Mouse (Mus musculus) lung, postnatal 4 days (tissue): ENCODE data around the gene Ghitm.

Experiments used
- DNase-seq, 2 experiments: peaks; one replicate each; pipeline ENCODE4 v3.0.0; 2021

Ghitm gene

DNA sequence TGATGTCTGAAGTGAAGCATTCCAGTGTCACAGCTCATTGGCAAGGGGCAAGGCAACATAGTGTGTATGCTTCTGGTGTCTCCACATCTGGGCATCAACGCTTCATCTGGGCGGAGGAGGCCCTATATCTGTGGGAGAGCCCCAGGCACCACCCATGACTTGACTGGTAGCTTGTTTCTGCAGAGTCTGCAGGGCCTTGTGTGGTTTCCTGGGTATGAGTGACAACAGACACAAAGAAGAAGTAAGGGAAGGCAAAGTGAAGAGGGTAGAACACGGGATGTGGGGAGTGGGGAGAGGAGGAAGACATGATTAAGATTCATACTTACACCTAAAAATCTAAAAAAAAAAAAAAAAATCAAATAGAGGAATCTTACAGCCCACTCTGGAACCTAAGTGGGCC, 32.6 kb downstream of the Ghitm start:
- DNase-seq, result no peak

GRCm38 (mm10) chr14:37101531-37101930, 33.5 kb downstream of the Ghitm start:
- no peak for DNase-seq

GRCm38 (mm10) chr14:37097956-37098530, 37.0 kb downstream of the Ghitm start, which contains the start of gene Cdhr1:
TSS of gene Cdhr1 (minus strand) at chr14:37098347.
- no peak for DNase-seq

GRCm38 (mm10) chr14:37095556-37095955, 39.5 kb downstream of the Ghitm start:
- DNase-seq, result no peak

DNA sequence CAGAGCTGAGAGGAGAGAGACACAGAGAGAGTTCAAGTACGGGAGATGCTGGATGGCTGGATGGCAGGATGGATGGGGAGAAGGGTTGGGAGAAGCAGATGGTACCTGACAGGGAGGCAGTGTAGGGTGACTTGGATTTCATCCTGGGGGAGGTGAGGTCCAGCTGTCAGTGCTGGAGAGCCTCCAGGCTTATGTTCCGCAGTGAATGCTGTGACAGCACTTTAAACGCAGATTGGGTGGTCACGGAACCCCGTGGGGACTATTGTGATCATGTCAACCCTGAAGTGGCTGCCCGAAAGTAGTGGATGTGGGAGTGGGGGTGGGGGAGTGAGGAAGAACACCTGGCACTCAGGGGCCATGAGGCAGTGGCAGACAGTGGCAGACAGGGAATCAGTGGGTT, 40.6 kb downstream of the Ghitm start:
- no peak for DNase-seq

- DNase-seq, result no peak
Observed at GRCm38 (mm10) chr14:37083755-37084154, 51.3 kb downstream of the Ghitm start.

GRCm38 (mm10) chr14:37080724-37081123, 54.3 kb downstream of the Ghitm start:
- no peak for DNase-seq
